Mouse (Mus musculus) embryonic facial prominence, embryonic 14.5 days (tissue): ENCODE measurements around the gene Appbp2. TPM values are rescaled to one million over a fixed set of nuclear protein-coding genes. Genes with fewer than 3 reads are reported as not detected.

Experiments used
- ATAC-seq: fragments of 200-750 bp; cut with Nextera tagmentation; 2 replicates; pipeline ENCODE4 v1.8.0; 2017; ENCODE audit warnings: low read depth, moderate number of reproducible peaks, moderate TSS enrichment
- DNase-seq: peaks from one replicate; pipeline ENCODE4 v3.0.0-alpha.2; 2015; ENCODE audit warnings: low spot score
- H3K27ac ChIP-seq: fragments of 300-500 bp; sonication (generic); replicated peaks from 2 replicates; pipeline ENCODE4 v1.5.1; 2014; ENCODE audit warnings: low read depth, mild to moderate bottlenecking, low read length, moderate library complexity
- H3K27me3 ChIP-seq: fragments of 300-500 bp; sonication (generic); replicated peaks from 2 replicates; pipeline ENCODE4 v1.6.1; 2014; ENCODE audit warnings: low read length; ENCODE audit not compliant: control insufficient read depth, insufficient read depth
- H3K36me3 ChIP-seq: fragments of 300-500 bp; sonication (generic); 2 replicates; pipeline ENCODE4 v1.6.1; 2014; ENCODE audit warnings: low read length, mixed read lengths; ENCODE audit not compliant: control insufficient read depth, insufficient read depth
- H3K4me1 ChIP-seq: fragments of 300-500 bp; sonication (generic); 2 replicates; pipeline ENCODE4 v1.6.1; 2014; ENCODE audit warnings: antibody characterized with exemption, low read length; ENCODE audit not compliant: control insufficient read depth, insufficient read depth
- H3K4me2 ChIP-seq: fragments of 300-500 bp; sonication (generic); 2 replicates; pipeline ENCODE4 v1.6.1; 2014; ENCODE audit warnings: low read depth, mild to moderate bottlenecking, low read length, moderate library complexity, mixed read lengths
- H3K4me3 ChIP-seq: fragments of 300-500 bp; sonication (generic); 2 replicates; pipeline ENCODE4 v1.5.1; 2014; ENCODE audit warnings: low read depth, mild to moderate bottlenecking, low read length
- H3K9ac ChIP-seq: fragments of 300-500 bp; sonication (generic); 2 replicates; pipeline ENCODE4 v1.6.1; 2014; ENCODE audit warnings: low read depth, mild to moderate bottlenecking, low read length, moderate library complexity, mixed read lengths
- H3K9me3 ChIP-seq: fragments of 300-500 bp; sonication (generic); 2 replicates; pipeline ENCODE4 v1.6.1; 2016; ENCODE audit warnings: low read length; ENCODE audit not compliant: control insufficient read depth
- whole genome bisulfite sequencing: fragments of 180-500 bp; shearing (Covaris S2); extraction: QIAGEN DNeasy Blood & Tissue Kit; methylation state at CpG from one replicate; pipeline ENCODE4 v1.1.7; 2014; 5-methylcytosine and 5-hydroxymethylcytosine counted together
- polyA plus RNA-seq: library from polyadenylated mRNA; unstranded; fragments of >200 nt; fragmentation: Nextera tagmentation; extraction: Ambion mirVana; gene quantifications from 2 replicates; pipeline ENCODE4 v1.2.1, GENCODE M21; 2014

Gene Appbp2
- polyA plus RNA-seq, 1 experiment from 2014 or later = 46.1 TPM

- 97% methylated on average over 2 of the region's 2 CpGs for WGBS
- Histone ChIP-seq H3K9me3 (no peaks in the 10 kb centered on the region), H3K9ac (no peak overlapping the region), H3K27me3 (no peaks in the 10 kb centered on the region), H3K4me2 (no peak overlapping the region), H3K36me3 (peaks cover 77% of the 10 kb centered on the region), H3K27ac (no peak overlapping the region), H3K4me3 (no peak overlapping the region), H3K4me1 (no peaks in the 10 kb centered on the region)
- ATAC-seq = no peak
- no peak for DNase-seq
Observed at GRCm38 (mm10) chr11:85213215-85213614, 21.7 kb downstream of the Appbp2 start.

DNA sequence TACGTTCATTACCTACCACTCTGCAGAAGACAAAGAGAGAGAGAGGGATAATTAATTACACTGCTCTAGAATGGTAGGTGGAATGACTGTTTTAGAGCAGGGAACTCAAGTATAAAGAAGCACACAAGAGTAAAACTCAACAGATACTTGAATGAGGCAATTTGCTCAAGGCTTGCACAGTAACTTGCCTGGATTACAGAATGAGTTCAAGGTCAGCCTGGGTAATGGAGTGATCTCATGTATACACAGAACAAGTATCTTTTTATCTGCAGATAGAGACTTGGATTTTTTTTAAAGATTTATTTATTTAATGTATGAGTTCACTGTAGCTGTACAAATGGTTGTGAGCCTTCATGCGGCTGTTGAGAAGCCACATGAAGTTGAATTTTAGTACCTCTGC is 23.8 kb downstream of the Appbp2 start:
- peaks cover 95% of the 10 kb centered on the region for H3K36me3 ChIP-seq
- WGBS = 95% methylated on average over 2 of the region's 2 CpGs
- no peaks in the 10 kb centered on the region for H3K9me3 ChIP-seq
- H3K4me2 ChIP-seq = no peak overlapping the region
- no peaks in the 10 kb centered on the region for H3K4me1 ChIP-seq
- H3K4me3 ChIP-seq = no peak overlapping the region
- DNase-seq = no peak
- H3K27me3 ChIP-seq = no peaks in the 10 kb centered on the region
- ATAC-seq = no peak
- no peak overlapping the region for H3K9ac ChIP-seq
- no peak overlapping the region for H3K27ac ChIP-seq

DNA sequence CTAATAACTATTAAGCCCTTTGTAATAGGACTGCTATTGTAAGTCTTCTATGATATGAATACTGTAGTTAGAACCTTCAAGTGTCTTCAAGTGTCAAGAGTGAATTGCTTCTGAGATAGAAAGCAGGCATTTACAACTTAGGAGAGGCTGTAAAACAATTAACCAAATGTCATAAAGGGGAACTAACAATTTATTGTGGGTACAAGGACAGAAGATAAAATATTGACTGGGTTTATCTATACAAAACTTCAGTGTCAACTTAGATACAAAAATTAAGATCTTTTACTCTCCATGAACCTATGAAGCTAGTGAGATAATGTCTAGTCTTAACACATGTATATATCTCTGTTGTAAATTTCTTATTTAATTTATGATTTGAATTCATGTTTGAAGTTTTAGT is 28.7 kb downstream of the Appbp2 start:
- no peak overlapping the region for H3K9ac ChIP-seq
- no peak overlapping the region for H3K27ac ChIP-seq
- ATAC-seq = no peak
- H3K4me2 ChIP-seq = no peak overlapping the region
- no peaks in the 10 kb centered on the region for H3K9me3 ChIP-seq
- no peak overlapping the region for H3K4me3 ChIP-seq
- DNase-seq = no peak
- peaks cover 93% of the 10 kb centered on the region for H3K36me3 ChIP-seq
- H3K4me1 ChIP-seq = no peaks in the 10 kb centered on the region
- H3K27me3 ChIP-seq = no peaks in the 10 kb centered on the region

DNA sequence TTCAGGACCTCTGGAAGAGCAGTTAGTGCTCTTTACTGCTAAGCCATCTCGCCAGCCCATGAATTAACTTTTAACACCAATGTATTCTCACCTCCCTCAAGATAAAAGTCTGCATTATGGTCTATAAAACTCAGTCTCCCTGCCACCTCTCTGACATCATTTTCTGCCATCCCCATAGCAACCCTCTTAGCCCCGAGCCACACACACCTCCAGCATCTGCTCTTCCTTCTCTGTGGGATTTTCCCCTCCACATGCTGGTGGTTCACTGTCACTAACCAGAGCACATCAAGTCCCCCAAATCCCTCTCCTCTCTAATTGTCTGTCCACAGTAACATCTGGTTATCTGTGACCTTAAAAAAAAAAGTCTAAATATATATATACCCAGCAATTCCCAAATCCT is 36.0 kb downstream of the Appbp2 start:
- H3K9ac ChIP-seq = no peak overlapping the region
- H3K4me2 ChIP-seq = no peak overlapping the region
- ATAC-seq (no peak), DNase-seq (no peak)
- peaks cover 100% of the 10 kb centered on the region for H3K36me3 ChIP-seq
- no peaks in the 10 kb centered on the region for H3K27me3 ChIP-seq
- 88% methylated on average over 2 of the region's 2 CpGs for WGBS
- no peaks in the 10 kb centered on the region for H3K9me3 ChIP-seq
- H3K27ac ChIP-seq = no peak overlapping the region
- H3K4me3 ChIP-seq = no peak overlapping the region
- H3K4me1 ChIP-seq = no peaks in the 10 kb centered on the region

GRCm38 (mm10) chr11:85196046-85196445 is 38.9 kb downstream of the Appbp2 start:
- no peak overlapping the region for H3K9ac ChIP-seq
- 90% methylated on average over 9 of the region's 9 CpGs for WGBS
- H3K27ac ChIP-seq = no peak overlapping the region
- no peak overlapping the region for H3K4me3 ChIP-seq
- DNase-seq (no peak), ATAC-seq (no peak)
- H3K4me2 ChIP-seq = no peak overlapping the region
- H3K36me3 ChIP-seq = peaks cover 98% of the 10 kb centered on the region
- no peaks in the 10 kb centered on the region for H3K9me3 ChIP-seq
- no peaks in the 10 kb centered on the region for H3K4me1 ChIP-seq
- no peaks in the 10 kb centered on the region for H3K27me3 ChIP-seq

- H3K9ac ChIP-seq = no peak overlapping the region
- DNase-seq = no peak
- H3K9me3 ChIP-seq = no peaks in the 10 kb centered on the region
- H3K4me1 ChIP-seq = no peaks in the 10 kb centered on the region
- H3K4me3 ChIP-seq = no peak overlapping the region
- WGBS = 96% methylated on average over 11 of the region's 11 CpGs
- no peak overlapping the region for H3K4me2 ChIP-seq
- no peak overlapping the region for H3K27ac ChIP-seq
- peaks cover 98% of the 10 kb centered on the region for H3K36me3 ChIP-seq
- ATAC-seq = no peak
- no peaks in the 10 kb centered on the region for H3K27me3 ChIP-seq
Observed at GRCm38 (mm10) chr11:85194206-85194605, 40.7 kb downstream of the Appbp2 start.

DNA sequence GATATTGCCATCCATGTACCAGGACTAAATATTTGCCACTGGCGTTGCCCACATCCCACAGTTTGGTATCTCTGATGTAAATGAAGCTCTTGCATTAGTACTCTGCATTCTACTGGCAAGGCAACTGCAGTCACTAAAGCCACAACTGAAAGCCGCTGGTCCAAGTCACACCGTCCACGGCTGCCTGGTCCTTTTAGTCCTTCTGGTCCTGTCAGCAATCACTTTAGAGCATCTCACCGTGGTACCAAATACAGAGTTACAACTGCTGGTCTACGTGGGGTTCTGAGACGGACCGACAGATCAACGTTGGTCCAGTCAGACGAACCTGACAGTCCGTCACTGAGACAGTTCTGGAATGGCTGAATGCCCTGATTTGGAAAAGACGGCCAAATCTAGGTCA is 44.2 kb downstream of the Appbp2 start:
- Histone ChIP-seq H3K27me3 (no peaks in the 10 kb centered on the region), H3K4me3 (no peak overlapping the region), H3K27ac (no peak overlapping the region), H3K4me2 (no peak overlapping the region), H3K36me3 (peaks cover 73% of the 10 kb centered on the region), H3K4me1 (no peaks in the 10 kb centered on the region), H3K9me3 (no peaks in the 10 kb centered on the region), H3K9ac (no peak overlapping the region)
- ATAC-seq = no peak
- DNase-seq = no peak
- 93% methylated on average over 12 of the region's 12 CpGs for WGBS

DNA sequence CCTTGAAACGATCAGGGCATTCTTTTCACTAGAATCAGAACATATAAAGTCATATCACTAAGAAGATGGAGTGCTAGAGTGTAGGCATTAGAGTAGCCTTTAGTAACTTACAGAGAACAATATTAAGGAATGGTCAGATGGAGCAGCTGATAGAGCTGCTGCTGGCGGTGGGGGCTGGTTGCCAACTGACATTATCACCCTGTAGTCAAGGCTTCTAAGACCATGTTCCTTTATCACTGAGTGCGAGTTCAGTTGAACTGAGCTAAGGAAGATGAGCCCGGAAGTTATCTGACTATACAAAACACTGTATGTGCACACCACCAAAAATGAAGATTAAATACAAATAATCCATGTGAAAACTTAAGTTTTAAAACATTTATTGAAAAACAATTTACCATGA is 45.8 kb downstream of the Appbp2 start:
- no peaks in the 10 kb centered on the region for H3K27me3 ChIP-seq
- H3K4me1 ChIP-seq = no peaks in the 10 kb centered on the region
- ATAC-seq = no peak
- 93% methylated on average over 4 of the region's 4 CpGs for WGBS
- no peak overlapping the region for H3K4me2 ChIP-seq
- no peak for DNase-seq
- H3K4me3 ChIP-seq = no peak overlapping the region
- H3K9ac ChIP-seq = no peak overlapping the region
- no peak overlapping the region for H3K27ac ChIP-seq
- no peaks in the 10 kb centered on the region for H3K9me3 ChIP-seq
- peaks cover 57% of the 10 kb centered on the region for H3K36me3 ChIP-seq

DNA sequence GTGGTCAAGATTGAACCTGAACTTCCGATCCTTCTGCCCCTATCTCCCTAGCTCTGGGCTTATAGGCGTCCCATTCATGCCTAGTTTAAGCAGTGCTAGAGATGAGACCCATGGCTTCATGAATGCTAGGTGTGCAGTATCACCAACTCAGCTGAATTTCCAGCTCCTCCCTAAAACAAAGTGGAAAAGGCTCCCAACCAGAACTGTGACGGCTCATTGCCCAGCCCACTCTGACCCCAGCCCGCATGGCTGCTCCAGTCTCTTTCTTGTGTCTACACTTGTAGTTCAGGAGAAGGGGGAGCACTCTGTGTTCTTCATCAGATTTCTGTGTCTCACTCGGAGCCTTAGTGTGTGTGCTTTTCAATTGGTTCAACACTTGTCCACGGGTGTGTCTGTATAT is 50.1 kb downstream of the Appbp2 start:
- Histone ChIP-seq H3K4me2 (no peak overlapping the region), H3K27ac (no peak overlapping the region), H3K4me3 (no peak overlapping the region), H3K27me3 (no peaks in the 10 kb centered on the region), H3K9ac (no peak overlapping the region), H3K36me3 (peaks cover 17% of the 10 kb centered on the region), H3K9me3 (no peaks in the 10 kb centered on the region), H3K4me1 (no peaks in the 10 kb centered on the region)
- ATAC-seq (no peak), DNase-seq (no peak)
- 90% methylated on average over 6 of the region's 6 CpGs for WGBS
